Mouse (Mus musculus) mouse embryonic stem cell (cell line): ENCODE results near the gene Lamc3.

Experiments used
- in situ Hi-C, 2 experiments: fragments of 300-500 bp; cut with MboI; formaldehyde crosslinking; loops; 1 replicate in 1 of 2; 3 replicates in 1 of 2; pipeline ENCODE4 v1.14.3; 2019 to 2020; ENCODE audit warnings: low sequenced_read_pairs in 2 of 2, low pct_unique_long_range_greater_than_20kb in 1 of 2, mixed read lengths in 1 of 2; ENCODE audit not compliant: unreplicated experiment in 1 of 2

The Lamc3 gene

GRCm38 (mm10) chr2:31887030-31887429 lies at the start of gene Lamc3:
Lamc3 (plus strand) TSS chr2:31887291.
- in situ Hi-C loops, result loop anchor here in 1 of 2 experiments (10.0 kb wide), 1 partner anchor 202 kb away; the partner anchor contains the start of gene Abl1

DNA sequence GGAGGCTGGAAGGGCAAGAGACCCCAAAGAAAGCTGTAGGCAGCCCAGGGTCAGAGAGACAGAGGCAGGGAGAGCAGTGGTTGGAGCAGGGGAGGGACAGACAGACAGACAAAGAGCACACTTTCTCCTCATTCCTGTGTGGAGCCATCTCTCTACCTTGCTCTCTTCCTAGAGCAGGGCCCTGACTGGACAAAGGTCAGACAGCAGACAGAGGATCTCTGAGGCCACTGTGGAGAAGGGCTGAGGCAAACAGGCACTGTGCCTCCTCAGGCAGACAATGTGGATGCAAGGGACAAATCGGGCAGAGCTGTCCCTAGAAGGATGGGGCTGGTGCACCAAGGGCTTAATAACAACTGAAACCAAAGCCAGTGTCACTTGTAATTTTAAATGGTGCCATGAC lies 48.2 kb upstream of the Lamc3 start:
- in situ Hi-C loops, result no loop called here

GRCm38 (mm10) chr2:31844729-31845136 lies 42.4 kb upstream of the Lamc3 start:
- in situ Hi-C loops, result no loop called here

- in situ Hi-C loops, result no loop called here
These were observed 41.6 kb upstream of the Lamc3 start for GRCm38 (mm10) chr2:31845512-31845895.

DNA sequence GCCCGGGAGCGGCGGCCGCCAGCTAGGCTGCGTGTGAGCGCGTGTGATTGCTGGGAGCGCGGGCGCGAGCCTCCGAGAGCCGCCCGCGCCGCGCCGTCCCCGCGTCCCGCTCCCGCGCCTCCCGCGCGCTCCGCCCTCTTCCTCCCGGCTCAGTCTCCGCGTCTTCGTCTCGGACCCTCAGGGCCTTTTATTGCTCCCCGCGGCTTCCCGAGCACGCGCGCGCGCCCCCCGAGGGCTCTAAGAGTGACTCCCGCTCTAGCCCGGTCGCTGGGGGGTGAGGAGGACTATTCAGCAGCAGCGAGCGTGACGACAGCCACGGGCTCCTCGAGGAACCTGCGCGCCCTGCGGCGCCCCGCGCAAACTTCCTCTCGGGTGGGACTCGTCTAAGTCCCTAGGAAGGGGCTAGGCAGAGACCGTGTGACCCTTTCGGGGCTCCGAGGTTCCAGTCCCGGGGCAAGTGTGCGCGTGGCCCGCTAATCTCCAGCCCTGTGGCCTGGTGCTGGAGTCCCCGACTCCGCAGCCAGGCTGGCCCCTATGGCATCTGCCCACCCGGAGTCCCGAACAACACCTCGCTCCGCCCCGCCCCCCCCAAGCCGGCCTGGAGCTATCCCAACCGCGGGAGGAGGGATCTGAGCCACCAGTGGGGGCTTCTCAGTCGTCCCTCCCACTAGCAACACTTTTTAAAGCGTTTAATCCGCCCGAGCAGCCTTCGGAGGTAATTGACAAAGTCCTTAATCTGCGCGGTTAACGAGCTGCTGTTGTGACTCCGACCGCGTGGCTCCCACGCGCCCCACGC lies 41.0 kb upstream of the Lamc3 start, which contains the start of gene Fibcd1:
Fibcd1 (minus strand) TSS at position 110 of the 796 bp plus-strand sequence.
- in situ Hi-C loops, result no loop called here

GRCm38 (mm10) chr2:31846692-31847660 lies 40.1 kb upstream of the Lamc3 start:
- in situ Hi-C loops, result no loop called here

- in situ Hi-C loops, result no loop called here
These were observed 39.2 kb upstream of the Lamc3 start for GRCm38 (mm10) chr2:31847908-31848307.

- in situ Hi-C loops, result no loop called here
These were observed 37.0 kb upstream of the Lamc3 start for GRCm38 (mm10) chr2:31850141-31850540.

DNA sequence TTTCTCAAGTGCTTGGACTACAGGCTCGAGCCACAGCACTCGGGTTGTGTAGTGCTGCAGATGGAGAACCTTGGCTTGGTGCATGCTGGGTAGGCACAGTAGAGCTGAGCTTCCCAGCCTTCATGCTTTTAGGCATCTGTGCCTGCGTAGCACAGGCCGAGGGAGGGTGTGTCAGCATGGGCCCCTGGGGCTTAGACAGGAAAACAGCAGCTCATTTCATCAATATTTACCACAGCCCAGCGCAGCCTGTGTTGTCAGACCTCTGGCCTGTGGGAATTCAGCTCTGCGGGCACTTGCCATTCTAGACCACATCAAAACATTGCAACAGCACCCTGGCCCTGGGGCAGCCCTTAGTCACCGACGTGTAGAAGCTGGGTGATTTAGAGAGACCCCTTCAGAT lies 31.1 kb upstream of the Lamc3 start:
- in situ Hi-C loops, result no loop called here

DNA sequence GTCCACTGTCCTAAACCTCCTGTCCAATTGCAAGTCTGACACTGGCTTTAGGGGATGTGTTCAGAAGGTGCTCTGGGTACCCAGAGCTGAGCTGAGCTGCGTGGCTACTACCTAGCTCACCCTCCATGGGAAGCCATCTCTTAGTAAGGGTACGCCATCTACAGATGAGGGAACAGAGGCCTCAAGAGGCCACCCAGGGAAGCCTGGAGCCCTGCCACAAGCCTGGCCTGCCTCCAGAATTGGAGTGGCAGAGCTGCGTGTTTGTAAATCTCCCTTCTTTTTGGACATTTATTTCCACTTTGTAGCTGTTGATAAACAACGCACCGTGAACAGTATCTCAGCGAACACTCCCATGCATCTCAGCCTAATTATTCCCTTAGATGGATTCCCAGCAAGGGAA lies 29.9 kb upstream of the Lamc3 start:
- in situ Hi-C loops, result no loop called here

GRCm38 (mm10) chr2:31858500-31858899 lies 28.6 kb upstream of the Lamc3 start:
- in situ Hi-C loops, result no loop called here

DNA sequence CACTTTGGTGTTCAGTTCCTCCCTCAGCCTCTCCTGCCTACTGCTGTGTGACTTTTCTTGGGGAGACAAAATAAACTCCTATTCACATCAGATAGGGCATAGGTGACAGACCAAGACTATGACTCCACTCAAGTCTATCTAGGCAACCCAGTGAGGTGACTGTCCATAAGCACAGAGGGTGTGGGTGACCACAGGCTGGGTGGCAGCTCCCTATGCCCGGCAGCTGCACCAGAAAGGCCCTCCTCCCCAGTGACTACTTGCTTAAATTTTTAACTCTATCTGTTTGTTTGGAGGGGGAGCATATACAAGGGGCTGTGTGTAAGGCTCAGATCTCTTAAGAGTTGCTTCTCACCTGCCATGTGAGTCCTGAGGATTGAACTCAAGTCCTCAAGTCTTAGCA lies 24.2 kb upstream of the Lamc3 start:
- in situ Hi-C loops, result no loop called here

- in situ Hi-C loops, result no loop called here
These were observed 23.3 kb upstream of the Lamc3 start for GRCm38 (mm10) chr2:31863766-31864165.

DNA sequence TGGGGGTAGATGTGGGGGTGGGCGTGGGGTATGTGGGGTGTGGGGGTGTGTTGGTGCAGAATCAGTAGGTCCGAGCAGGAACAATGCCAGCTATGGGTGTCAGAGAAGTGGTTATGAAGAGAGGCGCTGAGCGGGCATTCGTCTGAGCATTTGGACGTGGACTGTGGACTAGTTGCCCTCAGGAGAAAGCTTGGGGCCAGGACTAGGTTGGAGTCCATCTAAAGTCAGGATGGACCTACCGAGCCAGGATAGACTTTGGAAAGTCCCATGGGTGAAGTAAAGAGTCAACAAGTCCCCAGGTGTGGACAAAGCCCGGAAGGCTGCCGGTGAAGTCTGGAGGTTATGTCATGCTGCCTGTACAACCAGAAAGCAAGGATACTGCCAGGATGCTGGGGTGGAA lies 22.2 kb upstream of the Lamc3 start:
- in situ Hi-C loops, result no loop called here

GRCm38 (mm10) chr2:31865322-31865721 lies 21.8 kb upstream of the Lamc3 start:
- in situ Hi-C loops, result no loop called here

GRCm38 (mm10) chr2:31865794-31866193 lies 21.3 kb upstream of the Lamc3 start:
- in situ Hi-C loops, result no loop called here

DNA sequence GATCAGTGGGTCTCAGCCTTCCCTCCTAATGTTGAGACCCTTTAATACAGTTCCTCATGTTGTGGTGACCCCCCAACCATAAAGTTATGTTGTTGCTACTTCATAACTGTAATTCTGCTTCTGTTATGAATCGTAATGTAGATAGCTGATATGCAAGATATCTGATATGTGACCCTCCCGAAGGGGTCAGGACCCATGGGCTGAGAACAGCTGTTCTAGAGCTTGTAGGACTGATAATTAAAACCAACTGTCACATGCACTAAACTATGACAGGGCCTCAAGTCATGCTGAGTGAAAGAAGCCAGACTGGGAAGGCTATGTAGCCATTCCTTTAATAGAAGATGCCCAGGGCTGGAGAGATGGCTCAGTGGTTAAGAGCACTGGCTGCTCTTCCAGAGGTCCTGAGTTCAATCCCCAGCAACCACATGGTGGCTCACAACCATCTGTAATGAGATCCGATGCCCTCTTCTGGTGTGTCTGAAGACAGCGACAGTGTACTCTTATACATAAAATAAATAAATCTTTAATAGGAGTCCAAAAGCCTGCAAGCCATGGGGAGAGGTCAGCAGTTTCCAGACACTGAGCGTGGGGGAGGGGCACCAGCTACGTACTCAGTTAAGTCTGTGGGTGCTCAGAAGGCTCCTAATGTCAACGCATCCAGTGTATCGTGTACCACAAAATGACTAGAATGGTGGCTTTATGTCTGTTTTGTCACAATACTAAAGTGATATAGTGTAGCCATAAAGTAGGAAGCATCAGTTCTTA lies 19.1 kb upstream of the Lamc3 start:
- in situ Hi-C loops, result no loop called here

- in situ Hi-C loops, result no loop called here
These were observed 18.4 kb upstream of the Lamc3 start for GRCm38 (mm10) chr2:31868538-31869164.
